Mouse (Mus musculus) midbrain, embryonic 11.5 days (tissue): ENCODE results near the gene Thra. TPM values are rescaled to one million over a fixed set of nuclear protein-coding genes. Genes with fewer than 3 reads are reported as not detected.

Source experiments
- ATAC-seq: fragments of 200-750 bp; cut with Nextera tagmentation; 2 replicates; pipeline ENCODE4 v1.8.0; 2017; ENCODE audit warnings: moderate TSS enrichment, moderate library complexity; ENCODE audit not compliant: low FRiP score
- DNase-seq: peaks from one replicate; pipeline ENCODE4 v3.0.0; 2015; ENCODE audit warnings: low spot score; ENCODE audit errors: missing footprints
- H3K27ac ChIP-seq: fragments of 300-500 bp; sonication (generic); 2 replicates; pipeline ENCODE4 v1.5.1; 2014; ENCODE audit warnings: low read depth, low read length
- H3K27me3 ChIP-seq: fragments of 300-500 bp; sonication (generic); 2 replicates; pipeline ENCODE4 v1.6.1; 2014; ENCODE audit warnings: mild to moderate bottlenecking, low read length, moderate library complexity, mixed read lengths; ENCODE audit not compliant: control insufficient read depth, insufficient read depth
- H3K36me3 ChIP-seq: fragments of 300-500 bp; sonication (generic); 2 replicates; pipeline ENCODE4 v1.6.1; 2014; ENCODE audit warnings: mild to moderate bottlenecking, low read length, moderate library complexity, mixed read lengths; ENCODE audit not compliant: control insufficient read depth, insufficient read depth
- H3K4me1 ChIP-seq: fragments of 300-500 bp; sonication (generic); 2 replicates; pipeline ENCODE4 v1.6.1; 2014; ENCODE audit warnings: low read length; ENCODE audit not compliant: control insufficient read depth, insufficient read depth
- H3K4me2 ChIP-seq: fragments of 300-500 bp; sonication (generic); 2 replicates; pipeline ENCODE4 v1.6.1; 2014; ENCODE audit warnings: mild to moderate bottlenecking, moderate library complexity
- H3K4me3 ChIP-seq: fragments of 300-500 bp; sonication (generic); 2 replicates; pipeline ENCODE4 v1.5.1; 2014; ENCODE audit warnings: low read depth, low read length
- H3K9ac ChIP-seq: fragments of 300-500 bp; sonication (generic); 2 replicates; pipeline ENCODE4 v1.6.1; 2014; ENCODE audit warnings: low read length
- H3K9me3 ChIP-seq: fragments of 300-500 bp; sonication (generic); 2 replicates; pipeline ENCODE4 v1.6.1; 2016; ENCODE audit warnings: low read length; ENCODE audit not compliant: control insufficient read depth
- WGBS: fragments of 180-500 bp; shearing (Covaris S2); extraction: QIAGEN DNeasy Blood & Tissue Kit; methylation state at CpG from one replicate; pipeline ENCODE4 v1.1.7; 2014; 5-methylcytosine and 5-hydroxymethylcytosine counted together
- polyA plus RNA-seq: library from polyadenylated mRNA; unstranded; fragments of >200 nt; fragmentation: Nextera tagmentation; extraction: Ambion mirVana; gene quantifications from 2 replicates; pipeline ENCODE4 v1.2.1, GENCODE M21; 2014

Thra gene
- polyA plus RNA-seq, 1 experiment from 2014 or later = 23.7 TPM

- DNase-seq = peak; percentile 91
- 0 out of 2 replicates have a peak overlapping the region, but pooled peaks have one; percentile 14 for H3K27ac ChIP-seq
- H3K36me3 ChIP-seq = no peaks in the 10 kb centered on the region
- no peak overlapping the region for H3K4me3 ChIP-seq
- peaks cover 40% of the 10 kb centered on the region for H3K4me1 ChIP-seq
- peak overlapping the region; percentile 56; the same call in 1 of the 2 replicates for H3K4me2 ChIP-seq
- whole genome bisulfite sequencing = 58% methylated on average over 12 of the region's 12 CpGs
- peak overlapping the region; percentile 48 for H3K9ac ChIP-seq
- no peaks in the 10 kb centered on the region for H3K9me3 ChIP-seq
- ATAC-seq = no peak
- peaks cover 3% of the 10 kb centered on the region; the same call in 1 of the 2 replicates for H3K27me3 ChIP-seq
Observed at GRCm38 (mm10) chr11:98776052-98776764, 35.8 kb downstream of the Thra start.

DNA sequence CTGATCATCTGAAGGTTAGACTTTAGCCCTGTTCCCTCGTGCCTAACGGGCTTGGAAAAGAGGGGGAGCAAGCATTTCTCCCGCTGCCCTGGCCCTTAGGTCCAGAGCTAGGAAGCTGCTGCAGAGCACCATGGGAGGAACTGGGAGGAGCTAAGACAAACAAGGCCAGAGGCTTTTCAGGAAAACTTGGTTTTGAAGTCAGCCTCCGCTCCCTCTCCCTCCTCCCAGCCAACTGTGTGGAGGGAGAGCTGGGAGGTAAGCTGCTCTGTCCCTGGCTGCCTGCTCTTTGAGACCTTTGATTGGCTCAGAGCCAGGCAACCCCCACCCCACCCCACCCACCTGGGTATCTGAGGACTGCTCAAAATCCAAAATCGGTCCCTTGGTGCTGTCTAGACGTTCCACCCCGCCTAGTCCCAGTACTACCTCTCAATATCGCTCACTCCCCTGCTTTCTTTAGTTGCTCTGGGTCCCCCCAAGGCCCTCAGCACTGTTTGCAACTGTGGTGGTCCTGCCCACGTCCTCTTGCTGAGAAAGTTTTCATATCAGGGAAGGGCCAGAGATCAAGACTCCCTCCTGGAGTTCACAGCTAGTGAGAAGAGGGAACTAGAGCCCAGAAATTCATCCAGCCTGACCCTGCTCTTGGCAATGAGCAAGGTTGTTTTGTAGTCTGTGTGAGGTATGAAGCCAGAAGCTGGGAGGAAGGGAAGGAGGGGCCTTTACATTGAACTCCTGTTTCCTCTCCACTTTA lies 36.6 kb downstream of the Thra start:
- H3K4me1 ChIP-seq = peaks cover 46% of the 10 kb centered on the region
- peak overlapping the region; percentile 73 for H3K27ac ChIP-seq
- WGBS = 8% methylated on average over 9 of the region's 9 CpGs
- H3K4me3 ChIP-seq = no peak overlapping the region
- peak overlapping the region; percentile 45; the same call in 1 of the 2 replicates for H3K9ac ChIP-seq
- H3K9me3 ChIP-seq = no peaks in the 10 kb centered on the region
- no peaks in the 10 kb centered on the region for H3K36me3 ChIP-seq
- H3K27me3 ChIP-seq = peaks cover 3% of the 10 kb centered on the region; the same call in 1 of the 2 replicates
- ATAC-seq (no peak), DNase-seq (no peak)
- peak overlapping the region; percentile 18; the same call in 1 of the 2 replicates for H3K4me2 ChIP-seq

GRCm38 (mm10) chr11:98777888-98778287 lies 37.5 kb downstream of the Thra start:
- Histone ChIP-seq H3K4me2 (no peak overlapping the region), H3K9me3 (no peaks in the 10 kb centered on the region), H3K36me3 (no peaks in the 10 kb centered on the region), H3K4me1 (peaks cover 55% of the 10 kb centered on the region), H3K27me3 (peaks cover 3% of the 10 kb centered on the region; the same call in 1 of the 2 replicates), H3K4me3 (no peak overlapping the region), H3K27ac (no peak overlapping the region), H3K9ac (no peak overlapping the region)
- DNase-seq (no peak), ATAC-seq (no peak)

GRCm38 (mm10) chr11:98781851-98782512 lies 41.5 kb downstream of the Thra start:
- H3K27me3 ChIP-seq = no peaks in the 10 kb centered on the region
- peaks cover 39% of the 10 kb centered on the region for H3K4me1 ChIP-seq
- peak overlapping the region; percentile 34 for H3K9ac ChIP-seq
- no peak for ATAC-seq
- H3K9me3 ChIP-seq = no peaks in the 10 kb centered on the region
- WGBS = 14% methylated on average over 12 of the region's 14 CpGs
- H3K4me2 ChIP-seq = peak overlapping the region; percentile 26
- no peak for DNase-seq
- H3K36me3 ChIP-seq = no peaks in the 10 kb centered on the region
- peak overlapping the region; percentile 62; the same call in 1 of the 2 replicates for H3K27ac ChIP-seq
- H3K4me3 ChIP-seq = no peak overlapping the region

- Histone ChIP-seq H3K9ac (peak overlapping the region; percentile 34; the same call in 1 of the 2 replicates), H3K4me2 (peak overlapping the region; percentile 26), H3K4me1 (peaks cover 34% of the 10 kb centered on the region), H3K4me3 (no peak overlapping the region; the same call in 1 of the 2 replicates), H3K27me3 (no peaks in the 10 kb centered on the region), H3K27ac (peak overlapping the region; percentile 62), H3K36me3 (no peaks in the 10 kb centered on the region), H3K9me3 (no peaks in the 10 kb centered on the region)
- peak; percentile 96 for DNase-seq
- under 1% methylated on average over 17 of the region's 17 CpGs for WGBS
- peak; percentile 20; the same call in 1 of the 2 replicates for ATAC-seq
Observed at GRCm38 (mm10) chr11:98782651-98783235, 42.3 kb downstream of the Thra start.

- H3K4me3 ChIP-seq = no peak overlapping the region; the same call in 1 of the 2 replicates
- no peaks in the 10 kb centered on the region for H3K9me3 ChIP-seq
- H3K4me2 ChIP-seq = peak overlapping the region; percentile 26
- peaks cover 34% of the 10 kb centered on the region for H3K4me1 ChIP-seq
- DNase-seq (no peak), ATAC-seq (peak; percentile 68)
- no peaks in the 10 kb centered on the region for H3K27me3 ChIP-seq
- H3K36me3 ChIP-seq = no peaks in the 10 kb centered on the region
- H3K27ac ChIP-seq = peak overlapping the region; percentile 62
- under 1% methylated on average over 20 of the region's 20 CpGs for WGBS
- H3K9ac ChIP-seq = peak overlapping the region; percentile 34; the same call in 1 of the 2 replicates
Observed at GRCm38 (mm10) chr11:98783236-98783696, 42.8 kb downstream of the Thra start.

DNA sequence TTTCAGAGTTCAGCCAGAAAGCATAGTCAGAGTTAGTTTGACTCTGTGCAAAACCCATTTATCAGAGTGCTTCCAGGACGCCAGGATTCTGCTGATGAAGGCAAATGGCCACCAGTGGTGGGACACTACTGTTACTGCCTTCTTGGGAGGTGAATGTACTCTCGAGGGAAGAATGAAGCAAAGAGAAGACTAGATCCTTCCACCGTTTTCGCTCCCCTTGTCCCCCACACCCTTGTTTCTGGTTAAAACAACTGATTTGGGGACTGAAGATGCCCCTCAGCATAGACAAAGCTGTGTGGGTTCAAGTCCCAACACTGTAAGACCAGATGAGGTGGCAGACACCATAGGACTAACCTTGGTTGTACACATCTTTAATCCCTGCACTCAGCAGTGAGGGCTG lies 43.7 kb downstream of the Thra start:
- Histone ChIP-seq H3K9ac (no peak overlapping the region), H3K36me3 (no peaks in the 10 kb centered on the region), H3K4me2 (no peak overlapping the region), H3K27ac (no peak overlapping the region), H3K4me1 (peaks cover 36% of the 10 kb centered on the region), H3K9me3 (no peaks in the 10 kb centered on the region), H3K4me3 (no peak overlapping the region), H3K27me3 (no peaks in the 10 kb centered on the region)
- ATAC-seq (no peak), DNase-seq (no peak)
- WGBS = 68% methylated on average over 4 of the region's 4 CpGs

DNA sequence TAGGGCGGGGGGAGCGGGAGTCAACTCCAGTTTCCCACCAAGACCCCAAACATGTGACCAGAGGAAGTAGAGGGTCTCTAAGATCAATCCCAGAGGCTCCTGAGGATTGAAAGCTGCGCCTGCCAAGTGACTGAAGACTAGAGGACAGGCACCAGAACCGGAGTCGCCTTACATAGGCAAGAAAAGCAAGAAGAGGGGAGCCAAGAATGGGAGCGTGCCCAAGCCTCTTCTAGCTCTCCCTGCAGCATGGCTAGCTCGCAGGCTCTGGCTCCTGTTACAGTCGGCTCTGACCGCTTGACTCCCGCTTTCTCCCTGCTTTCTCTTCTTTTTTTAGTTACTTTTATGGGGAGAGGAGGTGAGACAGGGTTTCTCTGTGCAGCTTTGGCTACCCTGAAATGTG lies 44.8 kb downstream of the Thra start:
- Histone ChIP-seq H3K27me3 (no peaks in the 10 kb centered on the region), H3K27ac (no peak overlapping the region)
- ATAC-seq = no peak

More for the DNA sequence above, 44.8 kb downstream of the Thra start:
- H3K4me1 ChIP-seq = peaks cover 39% of the 10 kb centered on the region
- 69% methylated on average over 10 of the region's 10 CpGs for WGBS
- no peaks in the 10 kb centered on the region for H3K9me3 ChIP-seq
- DNase-seq = no peak
- no peak overlapping the region for H3K4me2 ChIP-seq
- no peak overlapping the region for H3K4me3 ChIP-seq
- no peak overlapping the region for H3K9ac ChIP-seq
- no peaks in the 10 kb centered on the region for H3K36me3 ChIP-seq
